Mouse (Mus musculus) ES-E14 (cell line): ENCODE measurements around the gene Psors1c2.

Experiments
- MAFK ChIP-seq: IDR thresholded peaks from 2 replicates; pipeline ENCODE4 v1.6.1; 2014; ENCODE audit warnings: mild to moderate bottlenecking, low read depth, low read length, inconsistent platforms; ENCODE audit not compliant: insufficient read depth
- ZC3H11A ChIP-seq: IDR thresholded peaks from 2 replicates; pipeline ENCODE4 v1.6.1; 2012; ENCODE audit warnings: low read depth, mild to moderate bottlenecking, inconsistent platforms, low read length, borderline replicate concordance

GRCm38 (mm10) chr17:35550871-35551270 is 17.9 kb downstream of the Psors1c2 start:
- no peak for TF ChIP-seq ZC3H11A
- no peak for TF ChIP-seq MAFK
